Mouse (Mus musculus) adrenal gland, adult 8-10 months (tissue): ENCODE measurements around the gene Zgpat. TPM values are rescaled to one million over a fixed set of nuclear protein-coding genes. Genes with fewer than 3 reads are reported as not detected.

Experiments
- DNase-seq: peaks from one replicate; pipeline ENCODE4 v3.0.0; 2022
- total RNA-seq, 4 experiments: library from RNA; stranded (reverse); gene quantifications; 2 replicates each; pipeline ENCODE4 v1.2.4; 2022

Gene Zgpat
- total RNA-seq, 4 experiments from 2014 or later: 49.1 to 76.4 (median 55.7) TPM

GRCm38 (mm10) chr2:181385885-181386284 lies 21.2 kb downstream of the Zgpat start:
- no peak for DNase-seq

- DNase-seq: no peak
These were observed 22.0 kb downstream of the Zgpat start for GRCm38 (mm10) chr2:181386663-181387210.

DNA sequence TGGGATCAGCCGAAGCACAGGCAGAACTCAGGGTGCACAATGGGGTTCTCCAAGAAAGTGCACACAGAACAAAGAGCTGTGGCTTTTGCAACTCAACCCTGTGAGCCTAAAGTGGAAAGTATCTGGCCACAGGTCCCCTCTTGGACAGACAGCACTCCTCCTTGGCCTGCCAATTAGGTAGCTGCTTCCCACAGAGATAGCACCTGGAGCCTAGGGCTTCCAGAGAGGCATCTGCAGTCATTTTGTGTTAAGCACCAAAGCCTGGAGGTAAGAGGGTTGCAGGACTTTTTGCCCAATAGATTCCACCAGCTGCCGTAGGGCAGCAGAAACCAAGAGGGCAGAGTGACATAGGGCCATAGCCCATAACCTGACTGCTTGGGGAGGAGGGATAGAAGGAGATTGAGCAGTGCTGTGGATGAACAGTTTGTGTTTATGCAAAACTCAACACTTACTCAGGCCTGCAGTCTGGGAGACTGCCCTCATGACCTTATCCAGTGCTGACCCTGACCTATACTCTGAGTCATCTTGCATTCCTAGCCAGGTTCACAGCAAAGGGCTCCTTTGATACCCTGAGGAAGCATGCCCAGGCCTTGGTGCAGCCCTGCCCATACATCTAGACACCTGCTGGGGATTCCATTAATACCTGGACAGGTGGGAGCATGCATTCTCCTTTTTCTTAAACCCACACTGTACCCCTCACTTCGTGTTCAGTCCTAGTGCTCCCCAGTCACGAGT lies 25.6 kb downstream of the Zgpat start:
- DNase-seq: peak; percentile 53

- DNase-seq: no peak
These were observed 26.3 kb downstream of the Zgpat start for GRCm38 (mm10) chr2:181391022-181391421.

DNA sequence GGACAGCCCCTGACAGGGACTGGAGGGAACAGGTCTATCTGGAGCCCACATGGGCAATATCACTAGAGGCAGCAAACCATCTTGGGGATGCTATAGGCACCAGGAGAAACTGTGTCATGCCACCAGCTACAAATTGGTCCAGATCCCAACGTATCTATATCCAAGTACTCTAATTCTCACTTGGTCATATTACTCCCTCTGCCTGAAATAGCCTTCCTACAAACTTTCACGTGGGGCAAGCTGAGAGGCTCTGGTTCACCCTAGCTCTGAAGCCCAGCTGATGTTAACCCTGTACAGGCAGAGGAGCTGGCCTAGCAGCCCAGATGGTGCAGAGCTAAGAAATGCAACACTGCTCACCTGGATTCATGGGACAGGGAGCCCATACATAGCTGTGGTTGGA lies 26.8 kb downstream of the Zgpat start:
- no peak for DNase-seq

DNA sequence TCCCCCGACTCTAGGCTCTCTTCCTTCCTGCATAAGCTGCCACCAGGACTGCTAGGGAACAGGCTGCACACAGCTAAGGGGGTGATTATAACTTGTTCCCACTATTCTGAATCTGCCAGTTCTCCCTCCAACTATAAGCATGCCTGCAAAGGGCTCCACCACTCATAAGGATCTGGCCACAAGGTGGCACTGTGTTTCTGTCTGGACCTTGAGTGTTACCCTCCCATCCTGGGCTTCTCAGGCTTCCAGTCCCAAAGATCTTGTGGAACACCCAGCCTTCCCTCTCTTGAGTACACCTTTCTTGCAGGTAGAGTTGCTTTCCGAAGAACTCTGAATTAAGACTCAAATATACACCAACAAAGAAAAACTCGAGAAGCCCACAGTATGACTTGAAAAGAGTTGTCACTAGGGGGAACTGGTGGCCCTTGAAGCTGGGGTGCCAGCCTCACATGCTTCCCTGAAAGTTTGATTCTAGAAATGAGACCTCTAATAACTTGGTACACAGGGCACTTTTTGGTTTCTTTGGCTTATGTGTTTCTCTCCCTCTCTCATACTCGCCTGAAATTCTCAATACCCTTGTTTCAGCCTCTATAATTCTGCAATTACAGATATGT lies 28.0 kb downstream of the Zgpat start:
- peak; percentile 80 for DNase-seq

DNA sequence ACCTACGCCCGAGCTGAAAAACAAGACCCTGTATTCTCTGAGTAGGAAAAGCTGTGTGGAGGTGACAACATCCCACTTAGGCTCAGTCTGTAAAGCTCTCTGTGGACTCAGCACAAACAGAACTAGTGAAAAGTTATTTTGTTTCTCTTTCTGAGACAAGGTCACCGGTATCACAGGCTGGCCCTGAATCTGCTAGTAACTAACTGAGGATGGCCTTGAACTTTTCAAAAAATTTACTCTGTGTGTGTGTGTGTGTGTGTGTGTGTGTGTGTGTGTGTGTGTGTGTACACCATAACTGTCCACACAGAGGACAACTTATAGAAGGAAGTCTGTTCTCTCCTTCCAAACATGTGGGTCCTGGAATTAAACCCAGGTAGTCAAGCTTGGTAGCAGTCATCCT lies 29.4 kb downstream of the Zgpat start:
- DNase-seq: no peak

GRCm38 (mm10) chr2:181397207-181397761 lies 32.6 kb downstream of the Zgpat start:
- no peak for DNase-seq

DNA sequence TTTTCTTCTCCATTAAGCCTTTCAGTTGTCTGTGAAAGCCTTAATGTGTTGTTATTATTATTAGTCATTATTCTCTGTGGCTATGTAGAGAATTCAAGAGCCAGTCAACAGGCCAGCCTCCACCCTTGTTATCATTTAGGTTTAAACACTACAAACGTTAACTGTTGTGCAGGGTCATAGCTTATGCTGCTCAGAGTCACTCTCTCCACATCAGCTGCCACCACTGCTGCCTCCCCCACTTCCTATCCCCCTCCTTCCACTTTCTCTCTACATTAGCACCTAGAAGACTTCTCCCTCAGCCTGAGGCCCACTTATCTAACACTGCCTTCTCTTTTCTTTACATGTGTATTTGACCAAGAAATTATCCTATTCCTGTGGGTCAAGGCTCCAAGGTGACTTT lies 36.8 kb downstream of the Zgpat start:
- DNase-seq: no peak

DNA sequence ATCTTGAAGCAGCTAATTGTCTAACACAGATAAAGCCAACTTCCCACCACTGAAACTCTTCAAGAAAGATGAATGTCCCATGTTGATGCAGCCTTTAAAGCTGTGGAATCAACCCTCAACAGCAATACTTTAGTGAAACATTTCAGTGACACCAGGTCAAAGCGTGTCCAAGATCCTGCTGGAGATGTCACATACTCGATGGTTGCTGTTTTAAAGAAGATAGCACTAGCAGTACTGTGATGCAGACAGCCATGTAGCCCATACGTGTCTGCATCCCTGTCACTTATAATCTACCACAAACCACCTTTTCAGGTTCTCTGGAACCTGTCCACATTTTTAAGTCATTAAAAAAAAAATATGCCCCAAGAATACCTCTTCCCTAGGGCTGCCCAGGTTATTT lies 39.0 kb downstream of the Zgpat start:
- no peak for DNase-seq

DNA sequence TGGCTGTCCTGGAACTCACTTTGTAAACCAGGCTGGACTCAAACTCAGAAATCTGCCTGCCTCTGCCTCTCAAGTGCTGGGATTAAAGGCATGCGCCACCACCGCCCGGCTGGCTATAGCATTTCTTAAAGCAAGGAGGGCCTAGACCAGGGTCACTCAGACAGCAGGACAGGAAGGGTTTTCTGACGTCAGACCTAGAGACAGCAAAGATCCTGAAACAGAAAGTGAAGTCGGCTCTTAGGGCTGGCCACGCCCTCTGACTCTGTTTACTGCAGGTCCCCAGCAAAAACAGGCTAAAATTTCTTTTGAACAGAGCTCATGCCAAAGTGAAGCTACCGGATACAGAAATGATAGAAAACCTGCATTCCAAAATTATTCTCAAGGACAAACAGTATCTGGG lies 44.9 kb downstream of the Zgpat start:
- no peak for DNase-seq

GRCm38 (mm10) chr2:181410760-181411473 lies 46.2 kb downstream of the Zgpat start:
- DNase-seq: peak; percentile 51

- no peak for DNase-seq
These were observed 48.4 kb downstream of the Zgpat start for GRCm38 (mm10) chr2:181413141-181413540.

DNA sequence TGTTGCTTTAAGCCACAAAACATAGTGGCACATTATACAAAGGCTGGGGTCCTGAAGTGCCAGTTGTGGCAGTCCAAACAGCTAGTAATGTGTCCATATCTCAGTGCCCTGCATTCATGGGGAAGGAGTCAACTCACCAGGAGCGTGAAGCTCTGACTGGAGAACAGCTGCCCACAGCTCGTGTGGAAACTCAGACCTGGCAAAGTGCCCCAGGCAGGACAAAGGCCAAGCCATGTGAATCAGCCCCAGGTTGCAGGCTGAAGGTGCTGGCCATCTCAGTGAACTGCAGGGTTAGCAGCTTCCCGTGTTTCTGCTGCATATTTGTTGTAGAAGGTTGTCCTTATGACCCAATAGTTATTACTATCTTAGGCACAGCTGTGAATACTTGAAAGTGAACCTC lies 51.2 kb downstream of the Zgpat start:
- DNase-seq: peak; percentile 55

- DNase-seq: no peak
These were observed 54.6 kb downstream of the Zgpat start for GRCm38 (mm10) chr2:181419359-181419758.

- no peak for DNase-seq
These were observed 55.7 kb downstream of the Zgpat start for GRCm38 (mm10) chr2:181420426-181420825.

DNA sequence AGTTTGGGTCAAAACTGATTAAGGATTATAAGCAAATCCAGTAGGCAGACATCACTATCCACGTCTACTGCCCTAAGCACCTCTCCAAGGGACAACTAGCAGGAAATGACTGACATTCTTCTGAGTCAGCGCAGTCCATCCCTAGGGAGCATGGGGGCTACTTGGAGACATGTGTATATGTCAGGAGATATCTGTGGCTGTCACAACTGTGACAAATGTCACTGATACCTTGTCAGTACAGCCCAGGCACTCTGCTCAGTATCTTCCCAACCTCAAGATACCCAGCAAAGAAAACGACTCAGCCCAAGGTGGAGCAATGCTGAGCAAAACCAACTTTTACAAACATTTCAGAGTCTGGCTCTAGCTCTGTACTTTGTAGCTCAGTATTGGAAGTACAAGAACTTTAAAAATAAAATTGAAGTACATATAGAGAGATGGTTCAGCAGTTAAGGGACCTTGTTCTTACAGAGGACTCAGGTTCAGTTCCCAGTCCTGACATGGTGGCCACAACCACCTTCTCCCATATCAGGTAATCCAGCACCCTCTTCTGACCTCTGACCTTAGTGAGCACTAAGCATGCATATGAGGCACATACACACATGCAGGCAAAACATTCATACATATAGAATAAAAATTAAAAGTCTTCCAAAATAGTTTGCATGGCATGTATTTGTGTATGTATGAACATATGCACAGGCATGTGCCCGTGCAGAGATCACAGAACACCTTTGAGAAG lies 56.3 kb downstream of the Zgpat start:
- DNase-seq: no peak

- DNase-seq: no peak
These were observed 59.1 kb downstream of the Zgpat start for GRCm38 (mm10) chr2:181423834-181424233.
